Mouse (Mus musculus): Measurements from ENCODE around the gene Gm20661.

DNA sequence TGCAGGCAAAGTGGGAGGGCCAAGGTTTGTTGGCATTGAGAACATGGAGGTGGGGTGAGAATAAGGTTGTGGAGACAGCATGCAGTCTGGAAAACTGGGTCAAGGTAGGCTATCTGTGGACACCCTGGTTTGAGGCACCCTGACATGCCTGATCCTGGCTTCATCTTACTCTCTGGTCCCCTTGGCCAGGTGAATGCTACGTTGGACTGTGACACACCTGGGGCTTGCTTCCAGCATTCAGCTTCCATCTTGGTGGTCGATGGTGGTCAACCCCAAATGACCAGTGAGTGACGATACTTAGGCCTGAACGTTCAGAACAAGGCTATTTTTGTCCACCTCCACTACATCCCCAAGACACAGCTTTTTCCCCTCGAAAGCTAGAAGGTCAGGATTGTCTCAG lies 13.2 kb downstream of the Gm20661 start, which contains the start of gene Gm20662:
- TF ChIP-seq CTCF (IDR thresholded peaks at IDR 0.05; ENCODE audit: low read depth) (no peak), EP300 (optimal IDR thresholded peaks at IDR 0.05) (no peak)

Data from stomach, postnatal 0 days (tissue).